Mouse (Mus musculus): ENCODE data around the gene Tax1bp1.

The Tax1bp1 gene

GRCm38 (mm10) chr6:52707815-52708214 is 5.7 kb upstream of the Tax1bp1 start:
- DNase-seq = no peak

- no peak for DNase-seq
These were observed 966 bp upstream of the Tax1bp1 start for GRCm38 (mm10) chr6:52712563-52712962.

GRCm38 (mm10) chr6:52713897-52714509 is 474 bp downstream of the Tax1bp1 start:
- peak; percentile 89 for DNase-seq

GRCm38 (mm10) chr6:52717493-52718192 is 4.1 kb downstream of the Tax1bp1 start:
- no peak for DNase-seq

- DNase-seq = peak; percentile 48
These were observed 11.4 kb downstream of the Tax1bp1 start for GRCm38 (mm10) chr6:52724805-52725439.

GRCm38 (mm10) chr6:52730338-52730737 is 16.8 kb downstream of the Tax1bp1 start:
- no peak for DNase-seq

- no peak for DNase-seq
These were observed 21.1 kb downstream of the Tax1bp1 start for GRCm38 (mm10) chr6:52734630-52735029.

- DNase-seq = no peak
These were observed 39.3 kb downstream of the Tax1bp1 start for GRCm38 (mm10) chr6:52752832-52753231.

- no peak for DNase-seq
These were observed 51.7 kb downstream of the Tax1bp1 start for GRCm38 (mm10) chr6:52765206-52765605.

GRCm38 (mm10) chr6:52770789-52771188 is 57.3 kb downstream of the Tax1bp1 start:
- no peak for DNase-seq

GRCm38 (mm10) chr6:52773132-52773531 is 59.6 kb downstream of the Tax1bp1 start:
- DNase-seq = no peak

- DNase-seq = no peak
These were observed 61.8 kb downstream of the Tax1bp1 start for GRCm38 (mm10) chr6:52775350-52775749.

GRCm38 (mm10) chr6:52775956-52776355 is 62.4 kb downstream of the Tax1bp1 start:
- DNase-seq = no peak

GRCm38 (mm10) chr6:52777034-52777433 is 63.5 kb downstream of the Tax1bp1 start:
- no peak for DNase-seq

- DNase-seq = no peak
These were observed 65.0 kb downstream of the Tax1bp1 start for GRCm38 (mm10) chr6:52778523-52778922.

- DNase-seq = no peak
These were observed 66.0 kb downstream of the Tax1bp1 start for GRCm38 (mm10) chr6:52779546-52779945.

- no peak for DNase-seq
These were observed 76.8 kb downstream of the Tax1bp1 start for GRCm38 (mm10) chr6:52790316-52790715.

- no peak for DNase-seq
These were observed 77.3 kb downstream of the Tax1bp1 start for GRCm38 (mm10) chr6:52790781-52791180.

- no peak for DNase-seq
These were observed 78.9 kb downstream of the Tax1bp1 start for GRCm38 (mm10) chr6:52792455-52792854.

- no peak for DNase-seq
These were observed 81.7 kb downstream of the Tax1bp1 start for GRCm38 (mm10) chr6:52795029-52795841.

GRCm38 (mm10) chr6:52796035-52796598 is 82.6 kb downstream of the Tax1bp1 start:
- DNase-seq = no peak

GRCm38 (mm10) chr6:52796691-52797090 is 83.2 kb downstream of the Tax1bp1 start:
- DNase-seq = no peak

GRCm38 (mm10) chr6:52797252-52797800 is 83.8 kb downstream of the Tax1bp1 start:
- no peak for DNase-seq
